Mouse (Mus musculus) forebrain, embryonic 11.5 days (tissue): ENCODE measurements around the gene Clcn7. TPM values are rescaled to one million over a fixed set of nuclear protein-coding genes. Genes with fewer than 3 reads are reported as not detected.

Experiments
- ATAC-seq: fragments of 200-750 bp; cut with Nextera tagmentation; replicated peaks from 2 replicates; pipeline ENCODE4 v1.8.0; 2017; ENCODE audit warnings: moderate TSS enrichment; ENCODE audit not compliant: low FRiP score
- DNase-seq: peaks from one replicate; pipeline ENCODE4 v3.0.0-alpha.2; 2017; ENCODE audit warnings: low spot score
- H3K27ac ChIP-seq: fragments of 300-500 bp; sonication (generic); 2 replicates; pipeline ENCODE4 v1.5.1; 2014; ENCODE audit warnings: low read depth, low read length
- H3K27me3 ChIP-seq: fragments of 300-500 bp; sonication (generic); 2 replicates; pipeline ENCODE4 v1.6.1; 2014; ENCODE audit warnings: mild to moderate bottlenecking, low read length, mixed read lengths; ENCODE audit not compliant: control insufficient read depth, insufficient read depth
- H3K36me3 ChIP-seq: fragments of 300-500 bp; sonication (generic); 2 replicates; pipeline ENCODE4 v1.6.1; 2014; ENCODE audit warnings: mild to moderate bottlenecking, low read length, moderate library complexity, mixed read lengths; ENCODE audit not compliant: control insufficient read depth, insufficient read depth
- H3K4me1 ChIP-seq: fragments of 300-500 bp; sonication (generic); replicated peaks from 2 replicates; pipeline ENCODE4 v1.6.1; 2014; ENCODE audit warnings: low read length, mixed read lengths; ENCODE audit not compliant: control insufficient read depth, insufficient read depth
- H3K4me2 ChIP-seq: fragments of 300-500 bp; sonication (generic); 2 replicates; pipeline ENCODE4 v1.6.1; 2014; ENCODE audit warnings: low read depth, mild to moderate bottlenecking, low read length, moderate library complexity, mixed read lengths; ENCODE audit not compliant: severe bottlenecking
- H3K4me3 ChIP-seq: fragments of 300-500 bp; sonication (generic); 2 replicates; pipeline ENCODE4 v1.5.1; 2014; ENCODE audit warnings: low read depth, low read length
- H3K9ac ChIP-seq: fragments of 300-500 bp; sonication (generic); 2 replicates; pipeline ENCODE4 v1.6.1; 2014; ENCODE audit warnings: low read length
- H3K9me3 ChIP-seq: fragments of 300-500 bp; sonication (generic); 2 replicates; pipeline ENCODE4 v1.6.1; 2016; ENCODE audit warnings: low read length, mixed read lengths; ENCODE audit not compliant: control insufficient read depth
- WGBS: fragments of 180-500 bp; shearing (Covaris S2); extraction: QIAGEN DNeasy Blood & Tissue Kit; methylation state at CpG from one replicate; pipeline ENCODE4 v1.1.7; 2014; 5-methylcytosine and 5-hydroxymethylcytosine counted together
- polyA plus RNA-seq: library from polyadenylated mRNA; unstranded; fragments of >200 nt; fragmentation: Nextera tagmentation; extraction: Ambion mirVana; gene quantifications from 2 replicates; pipeline ENCODE4 v1.2.1, GENCODE M21; 2014

Gene Clcn7
- polyA plus RNA-seq, 1 experiment from 2014 or later: 25.4 TPM

DNA sequence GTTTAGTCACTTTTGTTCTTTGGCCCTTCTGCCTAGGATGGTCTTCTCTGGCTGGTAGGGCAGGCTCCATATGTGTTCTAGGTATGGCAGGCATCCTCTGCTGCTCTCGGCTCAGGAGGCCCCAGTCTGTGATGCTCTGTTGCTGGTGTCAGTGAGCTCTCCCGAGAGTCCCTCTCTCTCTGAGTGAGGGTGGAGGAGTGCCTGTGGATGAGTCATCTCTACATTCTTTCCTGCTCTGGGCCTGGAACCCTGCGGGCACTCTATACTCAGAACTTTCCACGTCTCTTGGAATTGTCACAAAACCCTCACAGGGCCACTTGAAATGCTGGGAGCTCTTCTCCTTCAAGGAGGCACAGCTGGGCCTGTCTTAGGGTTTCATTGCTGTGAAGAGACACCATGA, 78.5 kb downstream of the Clcn7 start:
- Histone ChIP-seq H3K4me2 (no peak overlapping the region), H3K9me3 (no peaks in the 10 kb centered on the region), H3K27ac (no peak overlapping the region), H3K27me3 (no peaks in the 10 kb centered on the region), H3K9ac (no peak overlapping the region), H3K4me1 (no peaks in the 10 kb centered on the region), H3K4me3 (no peak overlapping the region), H3K36me3 (no peaks in the 10 kb centered on the region; the same call in 1 of the 2 replicates)
- no peak for ATAC-seq
- WGBS: 93% methylated on average over 4 of the region's 4 CpGs
- DNase-seq: no peak

Other genes starting within 250 kb of the Clcn7 start
- gene Nubp2, start 247.0 kb upstream of the Clcn7 start, polyA plus RNA-seq: 71.9 and 82.0 TPM in 2 replicates
- gene Spsb3, start 246.7 kb upstream of the Clcn7 start, polyA plus RNA-seq: 44.7 and 47.3 TPM in 2 replicates
- 29.1 and 31.2 TPM in 2 replicates for gene Eme2, start 238.3 kb upstream of the Clcn7 start, polyA plus RNA-seq
- 76.9 and 81.8 TPM in 2 replicates for gene Mrps34, start 238.3 kb upstream of the Clcn7 start, polyA plus RNA-seq
- 47.8 and 60.8 TPM in 2 replicates for gene Nme3, start 236.9 kb upstream of the Clcn7 start, polyA plus RNA-seq
- 51.3 and 56.8 TPM in 2 replicates for gene Mapk8ip3, start 196.4 kb upstream of the Clcn7 start, polyA plus RNA-seq
- gene Jpt2, start 172.7 kb upstream of the Clcn7 start, polyA plus RNA-seq: 314 and 323 TPM in 2 replicates
- 14.3 and 14.7 TPM in 2 replicates for gene Cramp1l, start 117.6 kb upstream of the Clcn7 start, polyA plus RNA-seq
- 29.0 and 29.2 TPM in 2 replicates for gene Ift140, start 117.3 kb upstream of the Clcn7 start, polyA plus RNA-seq
- gene Tmem204, start 49.8 kb upstream of the Clcn7 start, polyA plus RNA-seq: 9.8 and 13.2 TPM in 2 replicates
- 41.2 and 45.4 TPM in 2 replicates for gene Telo2, start 17.4 kb upstream of the Clcn7 start, polyA plus RNA-seq
- gene Ptx4, start 12.6 kb upstream of the Clcn7 start, polyA plus RNA-seq: 0.12 TPM in 1 of 2 replicates, not detected in the other
- 0.08 TPM in 1 of 2 replicates, not detected in the other for gene Ccdc154, start 29.1 kb downstream of the Clcn7 start, polyA plus RNA-seq
- gene Gm38655, start 42.1 kb downstream of the Clcn7 start, polyA plus RNA-seq: not detected in 2 replicates
- 33.3 and 35.4 TPM in 2 replicates for gene BC003965, start 51.2 kb downstream of the Clcn7 start, polyA plus RNA-seq
- gene Unkl, start 55.0 kb downstream of the Clcn7 start, polyA plus RNA-seq: 6.5 and 7.1 TPM in 2 replicates
- gene Gnptg, start 106.7 kb downstream of the Clcn7 start, polyA plus RNA-seq: 51.3 and 56.3 TPM in 2 replicates
- gene Tsr3, start 106.8 kb downstream of the Clcn7 start, polyA plus RNA-seq: 63.4 and 66.7 TPM in 2 replicates
- gene Baiap3, start 123.0 kb downstream of the Clcn7 start, polyA plus RNA-seq: 1.2 and 1.7 TPM in 2 replicates
- 837 and 868 TPM in 2 replicates for gene Ube2i, start 141.2 kb downstream of the Clcn7 start, polyA plus RNA-seq
- not detected in 2 replicates for gene Prss34, start 165.0 kb downstream of the Clcn7 start, polyA plus RNA-seq
- not detected in 2 replicates for gene Prss28, start 175.3 kb downstream of the Clcn7 start, polyA plus RNA-seq
- not detected in 2 replicates for gene Prss29, start 185.3 kb downstream of the Clcn7 start, polyA plus RNA-seq
- gene Tpsab1, start 212.2 kb downstream of the Clcn7 start, polyA plus RNA-seq: not detected in 2 replicates
- not detected in 2 replicates for gene Tpsb2, start 232.9 kb downstream of the Clcn7 start, polyA plus RNA-seq
- 0.45 TPM in 1 of 2 replicates, not detected in the other for gene Tpsg1, start 235.9 kb downstream of the Clcn7 start, polyA plus RNA-seq